Mouse (Mus musculus): ENCODE results near the gene Slc27a2.
A peak's percentile ranks its signal among the peaks of the same experiment; 100 is the strongest.
"Not testable (repeated sequence)": the region's sequence is repeated elsewhere in the genome, so short reads cannot be mapped to it uniquely, and the experiment has no call there.

The Slc27a2 gene

DNA sequence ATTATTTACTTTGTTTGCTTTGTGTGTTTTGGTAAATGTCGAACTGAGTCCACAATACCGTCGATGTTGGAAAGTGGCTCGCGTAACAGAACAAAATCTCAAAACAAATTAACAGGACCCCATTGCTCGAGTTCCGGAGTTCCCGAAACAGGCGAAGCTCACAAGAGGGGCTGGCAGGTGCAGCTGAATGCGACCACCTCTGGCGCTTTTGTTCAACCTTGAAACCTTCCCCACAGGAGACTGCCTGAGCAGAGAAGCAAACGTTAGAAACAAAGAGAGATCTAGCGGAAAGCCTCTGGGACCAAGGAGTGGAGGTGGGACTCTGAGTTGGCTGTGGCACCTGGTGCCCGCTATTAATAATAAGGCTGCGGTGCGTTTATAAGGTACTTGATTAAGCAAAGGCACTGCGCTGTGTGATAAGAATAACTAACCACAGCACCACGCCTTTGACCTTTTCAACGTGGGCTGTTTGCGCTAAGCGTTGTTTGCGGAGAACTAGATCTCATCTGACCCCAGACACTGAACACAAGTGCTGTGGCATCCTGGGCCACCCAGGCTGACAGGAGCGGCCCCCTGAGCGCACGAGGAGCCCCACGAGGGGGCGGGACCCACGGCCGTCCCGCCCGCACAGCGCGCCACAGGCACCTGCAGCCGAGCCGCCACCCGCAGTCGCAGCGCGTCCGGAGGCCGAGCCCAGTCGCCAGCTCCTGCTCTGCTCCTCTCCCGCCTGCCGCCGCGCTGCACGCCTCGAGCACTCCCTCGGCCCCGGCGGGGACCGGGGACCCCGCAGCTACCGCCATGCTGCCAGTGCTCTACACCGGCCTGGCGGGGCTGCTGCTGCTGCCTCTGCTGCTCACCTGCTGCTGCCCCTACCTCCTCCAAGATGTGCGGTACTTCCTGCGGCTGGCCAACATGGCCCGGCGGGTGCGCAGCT lies at the start of gene Slc27a2:
Gene Slc27a2 (plus strand): TSS at position 51 of the 934 bp plus-strand sequence.
- no peak for DNase-seq (ENCODE audit: low spot score)

DNA sequence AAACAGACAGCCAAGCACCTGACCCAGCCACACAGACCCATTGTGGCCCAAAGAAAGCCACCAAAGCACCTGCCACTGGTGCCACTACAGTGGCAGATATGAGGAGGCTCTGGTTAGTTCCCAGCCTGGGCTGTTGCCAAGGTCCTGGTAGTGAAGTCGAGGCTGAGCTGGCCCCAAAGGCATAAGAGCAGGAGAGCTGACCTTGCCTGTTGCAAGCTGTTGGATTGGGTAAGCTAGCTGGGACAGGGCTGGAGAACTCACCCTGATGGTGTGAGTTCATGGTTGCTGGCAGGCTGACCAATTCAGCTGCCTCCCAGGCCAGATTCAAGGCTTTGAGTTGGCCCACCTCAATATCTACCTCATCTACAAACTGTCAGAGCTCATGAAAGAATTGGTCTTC lies 47.1 kb upstream of the Slc27a2 start:
- no peak for DNase-seq (ENCODE audit: low spot score)

DNA sequence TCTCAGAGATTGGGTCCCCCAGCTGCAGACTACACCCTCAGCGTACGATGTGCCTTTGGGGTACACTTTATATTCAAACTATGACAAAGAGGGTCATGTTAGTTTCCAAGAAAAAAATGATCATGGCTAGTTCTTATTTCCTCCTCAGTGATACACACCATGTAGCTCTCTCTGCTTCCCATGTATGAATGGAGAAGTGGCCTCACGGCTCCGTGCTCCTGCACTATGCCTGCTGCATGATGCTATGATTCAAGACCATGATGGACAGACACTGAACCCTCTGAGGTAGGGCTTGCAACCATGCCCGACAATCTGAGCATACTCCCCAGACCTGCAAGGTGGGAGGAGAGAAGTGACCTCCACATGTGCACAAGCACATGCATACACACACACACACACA lies 44.7 kb upstream of the Slc27a2 start:
- no peak for DNase-seq (ENCODE audit: low spot score)

DNA sequence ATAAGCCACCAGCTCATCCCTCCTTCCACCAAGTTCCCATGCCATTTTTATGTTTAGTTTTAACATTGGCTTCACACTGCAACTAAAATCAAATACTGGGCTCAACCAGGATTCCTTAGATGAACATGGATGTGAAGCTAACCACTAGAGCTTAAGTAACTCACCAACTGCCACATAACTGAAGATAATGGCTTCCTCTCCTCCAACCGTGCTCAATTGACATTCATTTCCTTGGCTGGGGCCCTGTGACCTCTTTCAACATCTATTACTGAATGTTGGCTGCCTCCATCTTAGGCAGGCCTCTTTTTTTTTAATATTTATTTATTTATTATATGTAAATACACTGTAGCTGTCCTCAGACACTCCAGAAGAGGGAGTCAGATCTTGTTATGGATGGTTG lies 44.0 kb upstream of the Slc27a2 start:
- DNase-seq (ENCODE audit: low spot score) = no peak

DNA sequence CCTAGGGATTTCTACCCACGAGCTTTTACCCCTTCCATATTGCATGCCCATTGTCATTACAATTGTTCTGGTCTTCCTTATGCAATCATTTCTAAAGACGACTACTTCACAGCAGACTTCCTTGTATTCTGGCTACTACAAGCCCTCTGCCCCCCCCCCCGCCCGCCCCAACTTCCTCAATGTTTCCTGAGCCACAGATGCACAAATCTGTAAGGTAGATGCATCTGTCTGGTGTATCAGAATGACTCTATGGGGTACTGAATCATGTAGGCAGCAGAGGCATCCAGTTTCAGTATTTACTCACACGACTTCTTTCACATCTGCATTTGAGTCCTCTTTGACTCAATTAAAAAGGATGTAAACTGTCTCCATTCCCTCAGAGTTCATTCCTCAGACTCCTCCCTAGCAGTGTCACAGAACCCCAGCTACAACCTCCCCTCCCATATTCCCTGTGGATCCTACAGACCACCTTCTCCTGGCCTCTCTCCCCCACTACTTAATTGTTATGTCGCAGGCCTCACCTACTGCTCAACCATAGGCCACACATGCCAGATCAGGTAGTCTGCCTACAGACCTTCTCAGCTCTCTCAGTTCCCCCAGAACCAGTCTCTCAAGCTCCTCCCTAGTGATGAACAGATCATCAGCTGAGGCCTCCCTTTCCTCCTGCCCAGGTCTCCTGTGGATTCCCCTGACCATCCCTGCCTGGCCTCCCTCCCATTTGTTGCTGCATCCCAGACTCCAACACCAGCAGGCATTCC lies 37.0 kb upstream of the Slc27a2 start:
- no peak for DNase-seq (ENCODE audit: low spot score)

DNA sequence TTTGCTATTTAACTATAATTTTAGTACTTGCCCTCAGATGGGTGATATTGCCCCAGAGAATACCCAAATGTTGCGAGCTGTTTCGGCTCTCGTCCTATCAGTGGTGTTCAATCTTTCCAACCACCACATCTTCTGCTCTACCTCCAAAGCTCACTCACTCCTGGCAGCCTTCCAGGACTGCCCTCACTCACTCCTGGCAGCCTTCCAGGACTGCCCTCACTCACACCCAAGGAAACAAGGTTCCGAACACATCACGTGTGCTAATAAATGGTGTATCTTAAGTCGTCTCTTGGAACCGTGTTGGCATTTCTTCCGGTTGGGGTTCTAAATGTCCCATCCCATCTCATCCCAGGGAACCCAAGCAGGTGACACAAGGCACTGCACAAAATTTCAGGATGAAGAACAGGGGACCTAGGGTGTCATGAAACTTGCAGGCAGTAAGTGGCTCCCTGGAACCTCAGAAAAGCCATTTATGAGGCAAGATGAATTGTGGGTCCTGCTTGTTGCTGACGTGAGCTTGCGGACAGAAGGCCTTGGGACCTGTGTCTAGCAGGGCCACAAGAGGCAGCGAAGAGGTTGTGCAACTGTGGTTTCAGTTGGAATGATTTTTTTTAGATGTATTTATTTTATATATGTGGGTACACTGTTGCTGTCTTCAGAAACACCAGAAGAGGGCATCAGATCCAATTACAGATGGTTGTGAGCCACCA lies 32.2 kb upstream of the Slc27a2 start:
- no peak for DNase-seq (ENCODE audit: low spot score)

DNA sequence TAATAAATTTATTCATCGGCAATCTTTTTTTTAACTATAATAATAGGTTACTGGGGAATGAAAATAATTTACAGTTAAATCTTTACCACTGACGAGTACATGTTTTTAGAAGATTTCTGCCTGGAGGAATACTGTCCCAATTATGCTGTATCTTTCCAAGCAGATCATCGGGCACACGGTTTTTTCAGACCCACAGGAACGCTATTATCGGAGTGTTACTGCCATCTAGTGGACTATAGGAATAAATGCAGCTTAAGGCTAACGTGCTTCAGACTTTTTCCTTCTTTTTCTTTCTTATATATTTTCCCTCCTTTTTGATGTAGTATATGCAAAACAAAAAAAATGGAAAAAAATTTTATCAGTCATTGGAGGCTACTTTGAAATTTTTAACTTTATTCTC lies 31.4 kb upstream of the Slc27a2 start:
- DNase-seq (ENCODE audit: low spot score) = peak; percentile 15

DNA sequence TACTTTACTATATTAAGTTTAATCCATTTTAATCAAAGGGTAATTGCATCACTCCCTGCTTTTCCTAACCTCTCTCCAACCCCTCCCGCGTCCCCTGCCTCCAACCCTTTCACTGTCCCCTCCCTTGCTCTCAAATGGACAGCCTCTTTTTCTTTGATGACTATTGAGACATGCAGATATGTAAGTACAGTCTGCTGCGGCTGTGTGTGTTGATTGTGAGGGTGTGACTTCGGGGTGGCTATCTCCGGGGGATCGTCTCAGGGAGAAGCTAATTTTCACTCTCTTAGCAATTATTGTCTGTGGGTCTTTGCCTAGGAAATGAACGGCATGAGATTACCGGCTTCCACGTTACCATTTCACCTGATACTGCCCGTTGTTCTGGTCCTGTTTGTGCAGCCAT lies 30.7 kb upstream of the Slc27a2 start:
- DNase-seq (ENCODE audit: low spot score) = no peak

DNA sequence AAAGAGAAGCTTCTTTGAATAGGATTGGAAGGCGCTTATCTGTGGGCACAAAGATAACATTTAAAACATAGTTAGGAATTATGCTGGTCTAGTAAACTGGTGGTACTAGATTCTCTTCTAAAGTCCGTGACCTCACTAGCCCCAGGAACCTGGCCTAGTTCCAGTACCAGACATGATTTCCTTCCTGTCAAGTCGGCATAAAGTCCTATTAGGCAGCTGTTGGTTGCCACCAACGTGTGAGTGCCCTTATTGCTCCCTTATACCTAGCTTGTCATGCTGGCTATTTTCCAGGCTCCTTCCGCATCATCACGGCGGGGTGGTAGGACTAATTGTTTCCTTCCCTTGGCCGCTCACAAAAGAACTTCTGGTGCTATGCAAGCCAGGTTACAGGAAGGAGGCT lies 30.2 kb upstream of the Slc27a2 start:
- no peak for DNase-seq (ENCODE audit: low spot score)

DNA sequence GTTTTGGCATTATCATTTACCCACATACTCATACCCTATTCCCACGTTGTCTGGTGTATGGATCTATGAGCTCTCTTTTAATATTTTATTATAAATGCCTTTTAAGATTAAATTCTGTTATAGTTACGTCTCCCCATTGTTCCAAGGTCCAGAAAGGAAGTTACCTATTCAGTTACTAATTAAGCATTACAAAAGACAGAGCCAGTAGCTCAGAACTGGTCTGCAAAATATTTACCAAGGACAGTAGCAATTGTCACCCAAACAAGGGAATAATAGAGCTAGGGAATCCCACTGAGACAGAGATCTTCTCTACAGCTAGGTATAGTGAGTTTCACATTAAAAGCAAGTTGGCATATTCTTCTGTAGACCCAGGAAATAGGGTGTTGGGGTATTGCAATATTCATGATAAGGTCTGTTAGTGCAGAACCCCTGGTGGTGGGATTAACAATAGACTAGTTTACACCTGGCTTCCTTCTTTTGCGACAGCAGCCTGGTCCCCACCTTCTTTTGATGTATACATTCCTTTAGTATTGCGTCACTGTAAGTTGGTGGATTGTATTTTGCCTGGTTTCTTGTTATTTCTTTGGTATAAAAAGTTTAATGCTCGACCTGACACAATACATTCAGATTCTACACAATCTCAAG lies 29.0 kb upstream of the Slc27a2 start:
- not testable (repeated sequence) for DNase-seq (ENCODE audit: low spot score)

DNA sequence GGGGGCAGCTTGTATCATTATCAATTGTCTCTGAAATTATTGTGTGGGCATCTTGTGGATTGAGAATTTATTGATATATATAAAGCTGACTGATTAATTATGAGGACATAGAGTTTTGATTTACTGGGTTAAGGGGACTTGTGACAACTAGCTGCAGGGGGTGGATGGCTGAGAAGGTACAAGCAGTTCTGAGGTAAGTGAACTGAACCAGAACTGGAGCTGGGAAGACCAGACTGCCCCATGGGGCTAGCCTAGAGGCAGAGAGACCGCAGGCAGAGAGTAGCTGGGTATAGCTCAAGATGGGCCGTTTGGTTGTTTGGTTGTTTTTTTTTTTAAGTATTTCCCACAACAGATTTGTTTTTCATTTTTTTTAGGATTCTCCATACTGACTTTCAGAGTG lies 27.9 kb upstream of the Slc27a2 start:
- DNase-seq (ENCODE audit: low spot score) = no peak

DNA sequence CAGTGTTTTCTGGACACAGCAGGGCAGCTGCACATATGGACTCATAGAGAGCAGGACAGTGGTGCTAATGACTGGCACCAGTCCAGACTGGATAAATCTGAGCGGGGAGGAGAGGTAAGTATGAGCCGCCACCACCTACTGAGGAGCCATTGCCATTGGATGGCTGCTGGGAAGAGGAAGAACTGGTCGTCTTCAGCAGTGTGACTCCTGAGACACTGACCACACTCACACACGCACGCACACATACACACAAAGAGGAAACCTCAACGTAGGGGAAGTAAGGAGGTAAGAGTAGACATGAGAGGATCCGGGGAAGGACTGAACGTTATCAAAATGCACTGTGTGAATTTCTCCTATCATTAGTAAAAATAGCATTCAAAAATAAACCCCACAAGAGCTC lies 24.7 kb upstream of the Slc27a2 start:
- DNase-seq (ENCODE audit: low spot score) = no peak

DNA sequence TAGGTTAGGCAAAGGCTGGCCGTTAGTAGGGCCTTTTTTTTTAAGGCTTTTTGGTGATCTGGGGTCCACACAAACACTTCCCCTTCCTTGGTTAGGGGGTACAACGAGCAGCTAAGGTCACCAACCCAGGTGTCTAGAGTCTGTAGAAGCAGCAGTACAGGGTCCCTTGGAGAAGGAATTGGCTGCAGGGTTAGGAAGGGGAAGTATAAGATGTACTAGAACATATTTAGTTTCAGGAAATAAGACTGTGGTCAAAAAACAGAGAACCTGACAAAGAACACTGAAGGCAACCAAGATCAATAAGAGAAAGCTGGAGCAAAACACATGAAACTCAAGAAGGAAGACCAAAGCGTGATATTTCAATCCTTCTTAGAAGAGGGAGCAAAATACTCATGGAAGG lies 21.6 kb upstream of the Slc27a2 start:
- DNase-seq (ENCODE audit: low spot score) = no peak

DNA sequence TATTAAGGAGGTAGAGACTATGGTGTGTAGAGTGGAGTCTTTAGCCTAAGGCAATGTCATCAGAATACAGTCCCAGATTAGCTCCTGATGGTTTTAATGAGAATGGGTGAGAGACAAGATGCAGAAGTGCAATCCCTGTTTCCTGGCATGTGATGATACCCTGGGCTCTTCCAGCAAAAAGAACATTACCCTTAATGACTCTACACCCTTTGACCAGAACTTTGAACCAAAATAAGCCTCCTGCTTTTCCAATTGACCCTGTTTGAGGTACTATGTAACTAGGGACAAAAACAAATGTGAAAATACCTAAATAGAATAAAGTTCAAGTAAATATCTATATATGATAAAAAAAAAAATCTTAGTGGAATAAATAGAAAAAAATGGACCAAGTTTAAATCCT lies 14.6 kb upstream of the Slc27a2 start:
- DNase-seq (ENCODE audit: low spot score) = no peak

DNA sequence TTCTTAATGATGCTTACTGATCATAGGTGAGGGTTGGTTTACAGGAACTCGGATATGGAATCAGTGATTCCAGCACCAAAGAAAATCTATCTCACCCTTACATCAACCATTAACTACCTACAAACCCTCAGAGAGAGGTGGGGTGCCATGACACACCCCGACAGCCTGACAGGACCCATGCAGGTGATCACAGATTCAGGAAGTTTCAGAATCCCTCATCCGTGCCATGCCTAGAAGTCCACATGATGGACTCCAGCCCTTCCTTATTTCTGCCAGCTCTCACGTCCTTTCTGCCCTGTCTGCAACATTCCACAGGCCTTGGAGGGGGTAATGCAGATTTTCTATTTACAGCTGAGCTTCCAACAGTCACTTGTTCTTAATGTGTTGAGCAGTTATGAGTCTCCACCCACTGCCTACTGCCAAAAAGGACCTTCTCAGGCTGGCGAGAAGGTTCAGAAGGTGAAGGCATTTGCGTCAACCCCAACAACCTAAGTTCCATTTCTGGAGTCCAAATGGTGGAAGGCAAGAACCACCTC lies 11.7 kb upstream of the Slc27a2 start:
- DNase-seq (ENCODE audit: low spot score) = no peak

DNA sequence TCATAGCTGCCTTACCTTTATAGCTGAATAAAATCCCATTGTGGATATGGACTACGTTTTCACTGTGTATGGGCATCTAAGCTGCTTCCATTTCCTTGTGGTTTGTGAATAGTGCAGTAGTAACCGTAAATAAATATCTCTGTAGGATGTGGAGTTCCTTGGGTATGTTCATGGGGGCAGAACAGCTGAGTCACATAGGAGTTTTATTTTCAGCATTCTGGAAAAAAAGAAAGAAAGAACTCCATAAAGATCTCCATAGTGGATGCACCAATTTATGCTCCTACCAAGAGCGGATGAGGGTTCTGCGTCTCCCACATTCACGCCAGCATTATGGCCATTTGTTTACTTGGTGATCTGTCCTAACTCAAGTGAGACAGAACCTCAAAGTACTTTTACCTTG lies 10.0 kb upstream of the Slc27a2 start:
- DNase-seq (ENCODE audit: low spot score) = no peak

DNA sequence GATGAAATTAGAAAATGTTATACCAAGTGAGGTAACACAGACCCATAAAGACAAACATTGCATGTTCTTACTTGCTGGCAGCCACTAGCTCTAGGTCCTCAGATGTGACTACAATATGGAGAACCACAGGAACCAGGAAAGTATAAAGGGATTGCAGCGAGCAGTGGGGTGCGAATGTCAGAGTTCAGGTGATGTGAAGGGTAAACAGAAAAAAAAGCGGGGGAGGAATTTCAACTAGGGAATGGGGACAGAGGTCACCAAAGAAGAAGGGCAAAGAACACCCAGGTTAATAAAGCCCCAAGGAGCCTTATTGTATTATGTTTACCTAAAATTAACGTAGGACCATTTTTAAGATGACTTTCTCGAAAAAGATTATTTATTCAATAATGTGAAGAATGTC lies 6.9 kb upstream of the Slc27a2 start:
- no peak for DNase-seq (ENCODE audit: low spot score)

DNA sequence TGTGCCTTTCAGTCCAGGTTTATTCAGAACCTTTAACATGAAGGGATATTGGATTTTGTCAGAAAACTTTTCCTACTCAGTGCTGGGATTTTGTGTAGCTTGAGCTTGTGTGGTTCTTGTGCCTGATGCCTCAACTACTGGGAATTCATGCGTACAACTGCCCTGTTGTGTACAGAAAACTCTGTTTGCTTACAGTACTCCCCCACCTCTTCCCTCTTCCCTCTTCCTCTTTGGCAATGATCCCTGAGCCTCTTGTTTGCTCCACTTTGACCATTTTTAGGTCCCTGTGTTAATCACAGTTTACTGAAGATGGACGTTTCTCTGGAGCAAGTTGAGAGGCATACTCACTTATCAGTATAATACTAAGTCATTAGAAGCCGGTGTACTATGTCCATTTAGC lies 5.8 kb upstream of the Slc27a2 start:
- no peak for DNase-seq (ENCODE audit: low spot score)

DNA sequence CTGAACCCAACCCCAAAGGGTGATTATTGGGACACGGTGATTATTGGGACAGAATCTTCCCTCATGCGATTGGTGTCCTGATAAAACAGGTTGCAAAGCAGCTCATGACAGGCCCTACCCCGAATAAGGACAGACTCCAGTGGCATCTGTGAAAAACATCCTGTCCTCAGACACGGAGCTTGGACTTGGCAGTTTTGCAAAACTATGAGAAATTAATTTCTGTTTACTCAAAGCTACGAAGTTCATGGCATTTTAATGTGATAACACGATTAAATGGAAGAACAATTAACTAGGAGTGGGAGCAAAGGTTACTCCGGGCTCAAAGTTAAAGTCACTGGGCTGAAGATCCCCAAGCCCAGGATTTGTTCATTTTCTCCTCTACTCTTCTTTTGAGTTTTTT lies 2.5 kb upstream of the Slc27a2 start:
- no peak for DNase-seq (ENCODE audit: low spot score)

DNA sequence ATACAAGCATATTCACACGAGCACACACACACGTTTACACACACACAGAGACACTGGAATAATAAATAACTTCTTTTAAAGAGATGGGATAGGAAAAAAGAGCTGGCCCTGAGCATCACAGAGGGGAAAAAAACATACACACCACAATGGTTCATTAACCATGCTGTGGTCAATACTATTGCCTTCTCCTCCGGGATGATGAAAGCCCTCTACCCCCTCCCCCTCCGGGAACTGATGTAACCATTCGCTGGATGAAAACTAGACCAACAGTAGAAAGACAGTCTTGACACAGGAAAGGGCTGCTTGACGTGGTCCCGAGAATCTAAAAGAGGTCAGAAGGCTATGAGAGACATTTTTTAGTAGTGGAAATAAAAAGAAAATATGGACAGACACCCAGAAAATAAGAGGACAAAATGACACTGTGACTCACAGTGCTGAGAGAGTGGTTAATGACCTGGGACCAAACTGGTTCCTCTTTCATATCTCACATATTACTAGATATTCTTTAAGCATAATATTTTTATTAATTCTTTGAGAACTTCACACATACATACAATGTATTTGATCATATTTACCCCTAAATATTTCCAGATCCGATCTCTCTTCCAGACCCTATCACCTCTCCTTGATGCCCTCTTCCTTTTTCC lies 840 bp upstream of the Slc27a2 start:
- DNase-seq (ENCODE audit: low spot score) = no peak

DNA sequence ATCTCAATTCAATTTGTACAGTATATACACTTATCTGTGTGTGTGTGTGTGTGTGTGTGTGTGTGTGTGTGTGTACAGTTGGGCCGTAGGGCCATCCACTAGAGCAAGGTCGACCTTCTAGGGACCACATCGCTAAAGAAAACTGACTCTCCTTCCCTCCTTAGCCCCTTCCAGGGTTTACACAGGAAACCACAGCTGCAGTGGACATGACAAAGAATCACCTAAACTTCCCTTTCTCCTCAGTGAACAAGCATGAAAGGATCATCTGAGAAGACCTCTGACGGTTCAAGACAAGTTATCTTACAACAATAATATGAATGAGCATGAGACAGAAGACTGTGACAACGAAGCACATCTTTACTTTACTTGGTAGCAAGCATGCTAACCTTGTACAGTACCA lies 311 bp upstream of the Slc27a2 start:
- DNase-seq (ENCODE audit: low spot score) = no peak

DNA sequence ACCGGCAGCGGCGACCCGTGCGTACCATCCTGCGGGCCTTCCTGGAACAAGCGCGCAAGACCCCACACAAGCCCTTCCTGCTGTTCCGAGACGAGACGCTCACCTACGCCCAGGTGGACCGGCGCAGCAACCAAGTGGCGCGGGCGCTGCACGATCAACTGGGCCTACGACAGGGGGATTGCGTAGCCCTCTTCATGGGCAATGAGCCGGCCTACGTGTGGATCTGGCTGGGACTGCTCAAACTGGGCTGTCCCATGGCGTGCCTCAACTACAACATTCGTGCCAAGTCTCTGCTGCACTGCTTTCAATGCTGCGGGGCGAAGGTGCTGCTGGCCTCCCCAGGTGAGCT lies 1.1 kb downstream of the Slc27a2 start:
- no peak for DNase-seq (ENCODE audit: low spot score)

Data from layer of hippocampus, adult 9-10 months (tissue).